Mouse (Mus musculus): ENCODE results near the gene Sumo1.

DNA sequence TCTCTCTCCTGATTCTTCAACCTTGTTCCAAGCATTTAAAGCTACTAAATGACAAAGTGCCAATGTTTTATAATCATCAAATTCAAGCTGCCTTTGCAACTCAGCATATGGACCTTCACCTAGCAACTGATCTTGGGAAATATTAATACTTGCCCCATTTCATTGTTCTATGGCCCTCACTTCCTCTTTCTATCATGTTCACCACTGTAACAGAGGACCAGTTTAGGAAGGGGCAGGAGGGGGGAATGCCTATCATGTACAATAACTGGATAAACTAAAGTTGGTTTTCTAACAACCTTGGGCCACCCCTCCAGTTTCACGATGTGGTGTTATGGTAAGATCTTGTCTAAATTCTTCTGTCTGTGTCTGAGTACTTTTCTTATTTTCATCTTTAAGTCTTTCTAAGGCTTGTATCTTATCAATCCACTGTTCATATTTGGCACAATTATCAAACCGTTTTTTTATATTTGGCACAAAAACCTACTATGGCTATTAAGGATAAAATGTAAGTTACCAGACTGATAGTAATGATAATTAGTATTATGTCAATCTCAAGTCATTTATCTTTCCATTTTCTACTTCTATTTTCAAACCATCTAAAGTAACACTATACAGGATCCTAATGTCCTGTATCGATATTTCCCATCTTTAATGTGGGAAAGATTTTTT lies 17.3 kb downstream of the Sumo1 start:
- TF ChIP-seq CTCF (IDR thresholded peaks at IDR 0.05; ENCODE audit: low read depth) (no peak), EP300 (IDR thresholded peaks at IDR 0.05; ENCODE audit: low read depth) (no peak)

Data from liver, embryonic 14.5 days (tissue).